Mouse (Mus musculus) lung, postnatal 0 days (tissue): ENCODE measurements at regions not wholly inside any gene's neighbourhood (a gene's known extent, or its start where the extent isn't known, plus 50 kb on each side); places are given as distances from the start of the nearest gene placed in this dataset.

ENCODE experiments used
- CTCF ChIP-seq: IDR thresholded peaks from 2 replicates; pipeline ENCODE4 v1.5.1; 2016; ENCODE audit warnings: antibody characterized with exemption, mild to moderate bottlenecking
- EP300 ChIP-seq: IDR thresholded peaks from 2 replicates; pipeline ENCODE4 v1.6.1; 2016; ENCODE audit warnings: antibody characterized with exemption, mild to moderate bottlenecking, control low read depth

GRCm38 (mm10) chr17:44364494-44364893 is 176.1 kb downstream of the Clic5 start:
- TF ChIP-seq EP300 (no peak), CTCF (no peak)
